Mouse (Mus musculus): ENCODE results near the gene Ergic1. TPM values are rescaled to one million over a fixed set of nuclear protein-coding genes. Genes with fewer than 3 reads are reported as not detected.

The Ergic1 gene
- total and polyA plus RNA-seq, 3 experiments = 22.1 to 92.7 (median 37.1) TPM

DNA sequence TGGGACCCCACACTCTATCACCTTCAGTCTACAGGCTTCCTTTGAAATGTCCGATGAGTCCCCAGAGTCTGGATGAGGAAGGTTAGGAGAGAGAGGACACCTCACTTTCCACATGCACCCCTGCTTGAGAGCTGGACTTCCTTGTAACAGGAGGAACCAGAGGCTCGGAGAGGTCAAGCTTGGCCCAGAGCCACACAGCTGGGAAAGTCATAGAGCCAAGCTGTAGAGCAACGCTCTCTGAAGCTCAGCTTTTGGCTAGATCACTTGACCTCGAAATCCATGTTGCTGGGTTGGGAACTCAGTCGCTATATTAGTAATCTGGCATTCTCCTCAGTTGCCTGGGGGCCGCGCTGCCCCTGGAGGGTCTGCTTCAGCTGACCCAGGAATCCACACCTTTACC, 15.5 kb downstream of the Ergic1 start:
- TF ChIP-seq GATA2 (IDR thresholded peaks at IDR 0.05; ENCODE audit: borderline replicate concordance, low read depth, low read length) = no peak
- Histone ChIP-seq H3K4me1 (ENCODE audit: insufficient read depth, low read depth, low read length) (peaks cover 38% of the 10 kb centered on the region), H3K4me3 (ENCODE audit: low read depth, low read length) (no peak overlapping the region), H3K27me3 (ENCODE audit: insufficient read depth, low read length) (no peaks in the 10 kb centered on the region), H3K36me3 (replicated peaks) (peaks cover 83% of the 10 kb centered on the region), H3K9me3 (replicated peaks) (no peaks in the 10 kb centered on the region; the same call in 1 of the 2 replicates)
- DNase-seq (ENCODE audit: low spot score) = no peak
- ATAC-seq (ENCODE audit: extremely low read depth, insufficient number of reproducible peaks, low FRiP score, poor library complexity, severe bottlenecking) = no peak

DNA sequence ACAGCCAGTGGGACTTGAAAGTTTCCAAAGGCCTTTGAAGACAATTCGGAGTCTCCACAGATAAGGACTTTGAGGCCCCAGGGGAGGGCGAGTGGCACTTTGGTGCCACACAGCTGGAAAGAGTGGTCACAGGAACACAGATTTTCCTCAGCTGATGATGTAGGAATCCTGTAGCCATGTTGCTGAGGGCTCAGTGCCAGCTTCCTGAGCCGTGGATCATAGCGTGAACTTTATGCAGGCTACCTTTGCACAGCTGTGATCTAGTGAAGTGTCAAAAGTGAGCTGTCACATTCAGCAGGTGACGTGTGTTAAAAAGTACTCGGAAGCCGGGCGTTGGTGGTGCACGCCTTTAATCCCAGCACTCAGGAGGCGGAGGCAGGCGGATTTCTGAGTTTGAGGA, 16.0 kb downstream of the Ergic1 start:
- TF ChIP-seq CTCF (IDR thresholded peaks at IDR 0.05; ENCODE audit: low read depth, low read length) = no peak
- TF ChIP-seq GATA2 (IDR thresholded peaks at IDR 0.05; ENCODE audit: borderline replicate concordance, low read depth, low read length) = no peak
- no peak for TF ChIP-seq GATA1 (IDR thresholded peaks at IDR 0.05; ENCODE audit: borderline replicate concordance, low read length)
- TF ChIP-seq POLR2AphosphoS5 (IDR thresholded peaks at IDR 0.05; ENCODE audit: insufficient replicate concordance, low read depth, low read length) = no peak
- no peak for TF ChIP-seq TAL1 (conservative IDR thresholded peaks at IDR 0.05; ENCODE audit: low read depth, low read length)
- Histone ChIP-seq H3K36me3 (replicated peaks) (peaks cover 83% of the 10 kb centered on the region), H3K4me3 (ENCODE audit: low read depth, low read length) (no peak overlapping the region), H3K4me1 (ENCODE audit: insufficient read depth, low read depth, low read length) (peaks cover 34% of the 10 kb centered on the region), H3K27me3 (ENCODE audit: insufficient read depth, low read length) (no peaks in the 10 kb centered on the region), H3K9me3 (replicated peaks) (no peaks in the 10 kb centered on the region; the same call in 1 of the 2 replicates)
- ATAC-seq (ENCODE audit: extremely low read depth, insufficient number of reproducible peaks, low FRiP score, poor library complexity, severe bottlenecking) (no peak), DNase-seq (ENCODE audit: low spot score) (no peak)

DNA sequence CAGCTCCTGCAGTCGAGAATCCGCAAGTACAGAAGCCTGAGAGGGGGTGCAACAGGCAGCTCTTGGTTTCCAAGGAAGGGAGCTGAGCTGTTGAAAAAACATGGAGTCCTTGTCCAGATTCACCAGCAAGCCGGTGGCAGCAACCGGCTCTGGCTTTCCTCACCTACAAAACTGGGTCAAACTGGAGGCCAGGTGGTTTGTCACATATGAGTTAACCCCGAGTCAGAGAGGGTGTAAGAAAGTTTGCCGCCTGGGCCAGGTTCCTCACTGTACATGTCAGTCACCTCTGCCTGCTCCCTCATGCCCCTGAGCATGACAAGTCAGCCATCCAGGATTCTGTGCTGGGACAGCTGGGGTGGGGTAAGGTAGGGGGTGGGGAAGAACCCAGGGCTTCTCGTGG, 16.9 kb downstream of the Ergic1 start:
- TF ChIP-seq TAL1 (conservative IDR thresholded peaks at IDR 0.05; ENCODE audit: low read depth, low read length) (no peak), CTCF (IDR thresholded peaks at IDR 0.05; ENCODE audit: low read depth, low read length) (no peak), POLR2AphosphoS5 (IDR thresholded peaks at IDR 0.05; ENCODE audit: insufficient replicate concordance, low read depth, low read length) (no peak), GATA1 (IDR thresholded peaks at IDR 0.05; ENCODE audit: borderline replicate concordance, low read length) (no peak), GATA2 (IDR thresholded peaks at IDR 0.05; ENCODE audit: borderline replicate concordance, low read depth, low read length) (no peak)
- Histone ChIP-seq H3K4me1 (ENCODE audit: insufficient read depth, low read depth, low read length) (peaks cover 31% of the 10 kb centered on the region), H3K36me3 (replicated peaks) (peaks cover 86% of the 10 kb centered on the region), H3K27me3 (ENCODE audit: insufficient read depth, low read length) (no peaks in the 10 kb centered on the region), H3K4me3 (ENCODE audit: low read depth, low read length) (no peak overlapping the region), H3K9me3 (replicated peaks) (no peaks in the 10 kb centered on the region; the same call in 1 of the 2 replicates)
- DNase-seq (ENCODE audit: low spot score) (no peak), ATAC-seq (ENCODE audit: extremely low read depth, insufficient number of reproducible peaks, low FRiP score, poor library complexity, severe bottlenecking) (no peak)

DNA sequence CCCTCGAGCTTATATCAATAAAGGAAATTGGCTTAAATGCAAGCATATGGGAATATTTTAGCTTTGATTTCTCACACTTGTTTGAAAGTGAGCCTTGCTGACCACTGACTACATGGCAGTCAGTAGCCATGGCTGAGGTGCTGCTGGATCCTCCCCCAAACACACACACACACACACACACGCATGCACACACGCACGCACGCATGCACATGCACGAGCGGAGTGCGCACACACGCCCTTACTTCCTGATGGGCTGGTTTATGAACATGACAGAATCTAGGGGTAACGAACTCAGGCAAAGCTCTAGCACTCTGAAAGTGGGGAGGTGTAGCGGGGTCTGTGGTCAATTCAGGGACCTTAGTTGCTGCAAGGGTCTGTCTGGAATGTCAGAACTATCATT, 17.5 kb downstream of the Ergic1 start:
- peaks cover 31% of the 10 kb centered on the region for H3K4me1 ChIP-seq (ENCODE audit: insufficient read depth, low read depth, low read length)
- DNase-seq (ENCODE audit: low spot score) = no peak
- TF ChIP-seq CTCF (IDR thresholded peaks at IDR 0.05; ENCODE audit: low read depth, low read length) = no peak

DNA sequence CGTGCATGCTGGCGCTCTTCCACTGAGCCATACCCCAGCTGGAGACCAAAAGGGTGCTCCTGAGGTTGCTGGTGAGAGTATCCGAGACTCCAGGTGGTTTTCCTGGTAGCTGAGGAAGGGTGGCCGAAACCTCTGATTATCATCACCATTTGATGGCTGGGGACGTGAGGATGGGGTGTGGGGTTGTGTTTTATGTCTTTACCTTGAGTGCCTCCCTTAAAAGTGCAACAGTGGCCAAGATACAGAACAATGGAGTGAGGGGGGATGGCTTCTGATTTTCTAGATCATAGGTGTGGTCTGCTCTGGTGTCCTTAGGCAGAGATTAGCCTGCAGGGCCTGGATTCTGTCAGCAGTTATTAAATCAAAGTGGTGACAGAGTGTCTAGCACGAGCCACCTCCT, 18.1 kb downstream of the Ergic1 start:
- peaks cover 26% of the 10 kb centered on the region for H3K4me1 ChIP-seq (ENCODE audit: insufficient read depth, low read depth, low read length)
- H3K36me3 ChIP-seq (replicated peaks) = peaks cover 89% of the 10 kb centered on the region
- H3K27me3 ChIP-seq (ENCODE audit: insufficient read depth, low read length) = no peaks in the 10 kb centered on the region

More for the DNA sequence above, 17.5 kb downstream of the Ergic1 start:
- Histone ChIP-seq H3K36me3 (replicated peaks) (peaks cover 88% of the 10 kb centered on the region), H3K4me3 (ENCODE audit: low read depth, low read length) (no peak overlapping the region), H3K9me3 (replicated peaks) (no peaks in the 10 kb centered on the region; the same call in 1 of the 2 replicates), H3K27me3 (ENCODE audit: insufficient read depth, low read length) (no peaks in the 10 kb centered on the region)
- ATAC-seq (ENCODE audit: extremely low read depth, insufficient number of reproducible peaks, low FRiP score, poor library complexity, severe bottlenecking) = no peak

DNA sequence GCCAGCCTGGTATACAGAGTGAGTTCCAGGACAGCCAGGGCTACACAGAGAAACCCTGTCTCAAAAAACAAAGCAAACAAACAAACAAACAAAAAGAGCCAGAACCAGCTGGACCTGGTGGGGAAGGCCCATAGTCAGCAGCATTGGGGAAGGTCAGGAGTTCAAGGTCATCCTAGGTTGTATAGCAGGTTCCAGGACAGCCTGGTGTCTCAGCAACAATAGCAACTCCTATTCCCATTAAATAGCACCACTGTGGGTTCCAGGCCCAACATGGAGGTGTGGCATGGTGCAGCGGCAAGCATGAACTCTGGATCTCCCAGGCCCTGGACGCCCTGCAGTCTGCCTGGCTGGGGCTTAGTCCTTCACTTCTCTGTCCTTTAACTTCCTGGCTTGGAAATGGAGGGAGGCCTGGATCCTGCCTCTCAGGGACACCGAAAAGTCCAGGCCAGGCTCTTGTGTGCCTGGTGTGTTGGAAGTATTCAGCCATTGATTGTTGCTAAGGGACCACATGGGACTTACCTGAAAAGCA, 19.6 kb downstream of the Ergic1 start:
- ATAC-seq (ENCODE audit: extremely low read depth, insufficient number of reproducible peaks, low FRiP score, poor library complexity, severe bottlenecking) (no peak), DNase-seq (ENCODE audit: low spot score) (no peak)
- H3K27me3 ChIP-seq (ENCODE audit: insufficient read depth, low read length) = no peaks in the 10 kb centered on the region
- no peaks in the 10 kb centered on the region; the same call in 1 of the 2 replicates for H3K9me3 ChIP-seq (replicated peaks)
- H3K36me3 ChIP-seq (replicated peaks) = peaks cover 89% of the 10 kb centered on the region
- no peak overlapping the region for H3K4me3 ChIP-seq (ENCODE audit: low read depth, low read length)
- H3K4me1 ChIP-seq (ENCODE audit: insufficient read depth, low read depth, low read length) = peaks cover 14% of the 10 kb centered on the region
- TF ChIP-seq CTCF (IDR thresholded peaks at IDR 0.05; ENCODE audit: low read depth, low read length) (no peak), GATA2 (IDR thresholded peaks at IDR 0.05; ENCODE audit: borderline replicate concordance, low read depth, low read length) (no peak), GATA1 (IDR thresholded peaks at IDR 0.05; ENCODE audit: borderline replicate concordance, low read length) (no peak), POLR2AphosphoS5 (IDR thresholded peaks at IDR 0.05; ENCODE audit: insufficient replicate concordance, low read depth, low read length) (no peak), TAL1 (conservative IDR thresholded peaks at IDR 0.05; ENCODE audit: low read depth, low read length) (no peak)

More for the DNA sequence above, 18.1 kb downstream of the Ergic1 start:
- no peak for TF ChIP-seq POLR2AphosphoS5 (IDR thresholded peaks at IDR 0.05; ENCODE audit: insufficient replicate concordance, low read depth, low read length)
- TF ChIP-seq GATA1 (IDR thresholded peaks at IDR 0.05; ENCODE audit: borderline replicate concordance, low read length) = no peak
- Histone ChIP-seq H3K4me3 (ENCODE audit: low read depth, low read length) (no peak overlapping the region), H3K9me3 (replicated peaks) (no peaks in the 10 kb centered on the region; the same call in 1 of the 2 replicates)
- DNase-seq (ENCODE audit: low spot score) (no peak), ATAC-seq (ENCODE audit: extremely low read depth, insufficient number of reproducible peaks, low FRiP score, poor library complexity, severe bottlenecking) (no peak)

DNA sequence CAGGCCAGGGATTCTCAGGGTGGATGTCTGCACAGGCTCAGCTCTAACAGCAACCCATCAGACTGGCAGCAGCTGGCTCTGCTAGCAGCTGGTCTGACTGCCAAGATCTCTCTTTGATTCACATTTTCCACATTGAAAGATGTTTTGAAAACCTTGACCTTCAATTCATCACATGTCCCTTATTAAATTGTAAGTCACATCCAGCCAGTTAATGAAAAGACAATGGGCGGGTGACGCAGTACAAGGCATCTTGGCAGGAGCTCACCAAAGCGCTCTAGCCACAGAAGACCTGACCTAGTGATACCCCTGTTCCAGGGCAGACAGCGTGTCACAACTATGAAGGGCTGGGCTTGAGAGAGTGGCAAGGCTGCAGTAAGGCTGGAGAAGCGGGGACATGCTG, 21.0 kb downstream of the Ergic1 start:
- Histone ChIP-seq H3K4me3 (ENCODE audit: low read depth, low read length) (no peak overlapping the region), H3K36me3 (replicated peaks) (peaks cover 75% of the 10 kb centered on the region), H3K27me3 (ENCODE audit: insufficient read depth, low read length) (no peaks in the 10 kb centered on the region), H3K9me3 (replicated peaks) (no peaks in the 10 kb centered on the region; the same call in 1 of the 2 replicates), H3K4me1 (ENCODE audit: insufficient read depth, low read depth, low read length) (peaks cover 3% of the 10 kb centered on the region; the same call in 1 of the 2 replicates)
- no peak for DNase-seq (ENCODE audit: low spot score)
- no peak for TF ChIP-seq GATA2 (IDR thresholded peaks at IDR 0.05; ENCODE audit: borderline replicate concordance, low read depth, low read length)
- TF ChIP-seq POLR2AphosphoS5 (IDR thresholded peaks at IDR 0.05; ENCODE audit: insufficient replicate concordance, low read depth, low read length) = no peak
- no peak for TF ChIP-seq TAL1 (conservative IDR thresholded peaks at IDR 0.05; ENCODE audit: low read depth, low read length)
- no peak for TF ChIP-seq CTCF (IDR thresholded peaks at IDR 0.05; ENCODE audit: low read depth, low read length)
- TF ChIP-seq GATA1 (IDR thresholded peaks at IDR 0.05; ENCODE audit: borderline replicate concordance, low read length) = no peak
- ATAC-seq (ENCODE audit: extremely low read depth, insufficient number of reproducible peaks, low FRiP score, poor library complexity, severe bottlenecking) = no peak
